Mouse (Mus musculus): ENCODE measurements around the gene Map3k1. TPM values are rescaled to one million over a fixed set of nuclear protein-coding genes. Genes with fewer than 3 reads are reported as not detected.

Gene Map3k1
- polyA plus RNA-seq, 1 experiment from 2014 or later, result 34.3 TPM

- no peaks in the 10 kb centered on the region; the same call in 1 of the 2 replicates for H3K79me2 ChIP-seq (ENCODE audit: inconsistent target)
- peaks cover 99% of the 10 kb centered on the region for H3K36me3 ChIP-seq (ENCODE audit: inconsistent target)
- H3K4me3 ChIP-seq (ENCODE audit: inconsistent target), result no peak overlapping the region
- 93% methylated on average over 15 of the region's 15 CpGs for WGBS (ENCODE audit: missing documents)
- H3K27ac ChIP-seq, result no peak overlapping the region
Observed at GRCm38 (mm10) chr13:111755937-111756336, 52.9 kb downstream of the Map3k1 start.

DNA sequence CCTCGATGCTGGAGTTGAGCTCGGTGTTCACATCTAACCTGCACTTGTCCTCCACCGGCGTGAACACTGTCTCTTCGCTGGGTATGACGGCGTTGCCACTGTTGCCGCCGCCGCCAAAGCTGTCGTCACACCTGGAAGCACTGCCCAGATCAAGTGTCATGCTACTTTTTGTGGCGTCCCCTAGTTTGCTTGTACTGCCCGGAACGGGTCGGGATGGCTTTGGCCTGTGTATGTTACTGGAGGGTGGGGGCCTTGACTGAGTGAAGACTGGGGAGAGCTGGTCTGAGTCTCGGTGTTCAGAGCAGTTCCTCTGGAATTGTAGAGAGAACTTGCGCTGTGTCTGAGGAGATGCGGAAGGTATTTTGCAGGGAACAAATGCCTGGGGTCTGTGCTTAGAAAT, 53.4 kb downstream of the Map3k1 start:
- H3K79me2 ChIP-seq (ENCODE audit: inconsistent target), result no peaks in the 10 kb centered on the region
- 96% methylated on average over 18 of the region's 18 CpGs for WGBS (ENCODE audit: missing documents)
- H3K36me3 ChIP-seq (ENCODE audit: inconsistent target), result peaks cover 99% of the 10 kb centered on the region
- no peak overlapping the region for H3K4me3 ChIP-seq (ENCODE audit: inconsistent target)
- H3K27ac ChIP-seq, result no peak overlapping the region

- peaks cover 99% of the 10 kb centered on the region for H3K36me3 ChIP-seq (ENCODE audit: inconsistent target)
Observed at GRCm38 (mm10) chr13:111753321-111753720, 55.5 kb downstream of the Map3k1 start.

GRCm38 (mm10) chr13:111748301-111749062, 60.3 kb downstream of the Map3k1 start:
- WGBS (ENCODE audit: missing documents), result 91% methylated on average over 27 of the region's 28 CpGs

More at GRCm38 (mm10) chr13:111753321-111753720, 55.5 kb downstream of the Map3k1 start:
- no peak overlapping the region for H3K27ac ChIP-seq
- no peak overlapping the region for H3K4me3 ChIP-seq (ENCODE audit: inconsistent target)
- WGBS (ENCODE audit: missing documents), result 95% methylated on average over 6 of the region's 6 CpGs
- no peaks in the 10 kb centered on the region for H3K79me2 ChIP-seq (ENCODE audit: inconsistent target)

DNA sequence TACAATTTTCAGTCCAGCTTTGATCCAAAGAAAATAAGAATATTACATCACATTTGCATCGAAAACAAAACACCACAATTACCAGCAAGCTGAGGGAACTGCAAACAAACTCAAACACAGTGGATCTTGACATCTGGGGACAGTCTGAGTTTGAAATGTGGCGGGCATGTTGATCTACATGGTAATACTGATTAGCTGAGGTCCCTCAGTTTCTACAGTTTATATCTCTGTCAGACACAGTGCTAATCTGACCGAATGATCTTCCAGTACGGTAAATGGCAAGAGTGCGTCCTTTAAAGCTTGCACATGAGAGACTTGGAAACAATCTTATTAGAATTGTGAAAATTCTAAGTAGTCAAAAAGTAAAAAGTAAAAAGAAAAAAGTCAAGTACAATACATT, 62.0 kb downstream of the Map3k1 start:
- Histone ChIP-seq H3K36me3 (ENCODE audit: inconsistent target) (peaks cover 47% of the 10 kb centered on the region), H3K27ac (no peak overlapping the region), H3K4me3 (ENCODE audit: inconsistent target) (no peak overlapping the region), H3K79me2 (ENCODE audit: inconsistent target) (no peaks in the 10 kb centered on the region)
- 95% methylated on average over 5 of the region's 5 CpGs for WGBS (ENCODE audit: missing documents)

More at GRCm38 (mm10) chr13:111748301-111749062, 60.3 kb downstream of the Map3k1 start:
- Histone ChIP-seq H3K4me3 (ENCODE audit: inconsistent target) (no peak overlapping the region), H3K27ac (no peak overlapping the region), H3K36me3 (ENCODE audit: inconsistent target) (peaks cover 62% of the 10 kb centered on the region), H3K79me2 (ENCODE audit: inconsistent target) (no peaks in the 10 kb centered on the region)

GRCm38 (mm10) chr13:111745216-111745615, 63.6 kb downstream of the Map3k1 start:
- WGBS (ENCODE audit: missing documents), result 74% methylated on average over 7 of the region's 7 CpGs
- no peak overlapping the region for H3K27ac ChIP-seq

GRCm38 (mm10) chr13:111744233-111745000, 64.4 kb downstream of the Map3k1 start:
- Histone ChIP-seq H3K27ac (no peak overlapping the region), H3K79me2 (ENCODE audit: inconsistent target) (no peaks in the 10 kb centered on the region), H3K4me3 (ENCODE audit: inconsistent target) (no peak overlapping the region), H3K36me3 (ENCODE audit: inconsistent target) (peaks cover 23% of the 10 kb centered on the region)
- 93% methylated on average over 6 of the region's 6 CpGs for WGBS (ENCODE audit: missing documents)

More at GRCm38 (mm10) chr13:111745216-111745615, 63.6 kb downstream of the Map3k1 start:
- Histone ChIP-seq H3K79me2 (ENCODE audit: inconsistent target) (no peaks in the 10 kb centered on the region), H3K36me3 (ENCODE audit: inconsistent target) (peaks cover 31% of the 10 kb centered on the region), H3K4me3 (ENCODE audit: inconsistent target) (no peak overlapping the region)

DNA sequence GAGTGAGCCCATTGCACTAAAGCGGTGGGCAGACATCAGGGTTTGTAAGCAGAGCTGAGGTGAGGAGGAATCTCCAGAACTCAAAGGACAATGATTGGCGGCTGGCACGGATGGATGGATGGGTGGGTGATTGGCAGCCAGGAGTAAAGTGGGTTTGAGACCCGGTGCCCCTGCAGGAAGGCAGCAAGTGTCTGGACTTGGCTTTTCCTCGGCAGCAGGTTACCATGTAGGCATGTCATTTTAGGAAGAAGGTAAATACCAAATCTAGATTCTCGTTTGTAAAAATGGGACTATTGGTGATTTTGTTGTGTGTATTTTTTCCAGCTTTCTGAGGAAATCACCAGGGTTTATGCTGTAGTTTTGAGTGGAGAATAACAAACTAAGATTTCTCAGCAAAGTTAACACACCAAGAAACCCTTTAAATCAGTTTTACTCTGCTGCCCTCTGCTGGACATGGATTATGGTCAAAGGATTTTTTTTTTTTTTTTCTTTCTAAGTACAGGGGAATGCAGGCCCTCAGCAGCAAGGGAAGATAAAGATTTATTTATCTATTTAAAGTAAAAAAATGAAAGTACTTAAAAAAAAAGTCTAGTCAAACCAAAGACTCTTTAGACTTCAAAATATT, 66.7 kb downstream of the Map3k1 start:
- H3K79me2 ChIP-seq (ENCODE audit: inconsistent target), result no peaks in the 10 kb centered on the region
- H3K4me3 ChIP-seq (ENCODE audit: inconsistent target), result no peak overlapping the region
- H3K27ac ChIP-seq, result no peak overlapping the region
- WGBS (ENCODE audit: missing documents), result 56% methylated on average over 6 of the region's 6 CpGs
- 0 out of 2 replicates have a peak, but pooled peaks cover 2% of the 10 kb centered on the region for H3K36me3 ChIP-seq (ENCODE audit: inconsistent target)

- Histone ChIP-seq H3K79me2 (ENCODE audit: inconsistent target) (no peaks in the 10 kb centered on the region), H3K27ac (no peak overlapping the region), H3K36me3 (ENCODE audit: inconsistent target) (no peaks in the 10 kb centered on the region), H3K4me3 (ENCODE audit: inconsistent target) (no peak overlapping the region)
- 34% methylated on average over 7 of the region's 7 CpGs for WGBS (ENCODE audit: missing documents)
Observed at GRCm38 (mm10) chr13:111741204-111741990, 67.4 kb downstream of the Map3k1 start.

DNA sequence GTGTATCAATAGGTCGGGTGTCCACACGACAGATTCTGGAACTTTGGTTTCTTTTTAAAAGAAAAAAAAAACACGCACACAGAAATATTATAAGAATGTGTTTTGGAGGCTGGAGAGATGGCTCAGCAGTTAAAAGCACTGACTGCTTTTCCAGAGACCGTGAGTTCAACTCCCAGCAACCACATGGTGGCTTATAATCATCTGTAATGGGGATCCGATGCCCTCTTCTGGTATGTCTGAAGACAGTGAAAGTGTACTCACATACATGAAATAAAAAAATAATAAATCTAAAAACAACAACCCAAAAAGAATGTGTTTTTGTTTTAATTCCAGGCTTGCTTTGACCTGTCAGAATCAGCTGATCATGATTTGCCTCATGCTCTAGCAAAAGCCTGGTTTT, 81.9 kb downstream of the Map3k1 start:
- no peaks in the 10 kb centered on the region for H3K36me3 ChIP-seq (ENCODE audit: inconsistent target)
- H3K79me2 ChIP-seq (ENCODE audit: inconsistent target), result no peaks in the 10 kb centered on the region
- H3K4me3 ChIP-seq (ENCODE audit: inconsistent target), result no peak overlapping the region
- WGBS (ENCODE audit: missing documents), result 94% methylated on average over 4 of the region's 5 CpGs
- H3K27ac ChIP-seq, result no peak overlapping the region

DNA sequence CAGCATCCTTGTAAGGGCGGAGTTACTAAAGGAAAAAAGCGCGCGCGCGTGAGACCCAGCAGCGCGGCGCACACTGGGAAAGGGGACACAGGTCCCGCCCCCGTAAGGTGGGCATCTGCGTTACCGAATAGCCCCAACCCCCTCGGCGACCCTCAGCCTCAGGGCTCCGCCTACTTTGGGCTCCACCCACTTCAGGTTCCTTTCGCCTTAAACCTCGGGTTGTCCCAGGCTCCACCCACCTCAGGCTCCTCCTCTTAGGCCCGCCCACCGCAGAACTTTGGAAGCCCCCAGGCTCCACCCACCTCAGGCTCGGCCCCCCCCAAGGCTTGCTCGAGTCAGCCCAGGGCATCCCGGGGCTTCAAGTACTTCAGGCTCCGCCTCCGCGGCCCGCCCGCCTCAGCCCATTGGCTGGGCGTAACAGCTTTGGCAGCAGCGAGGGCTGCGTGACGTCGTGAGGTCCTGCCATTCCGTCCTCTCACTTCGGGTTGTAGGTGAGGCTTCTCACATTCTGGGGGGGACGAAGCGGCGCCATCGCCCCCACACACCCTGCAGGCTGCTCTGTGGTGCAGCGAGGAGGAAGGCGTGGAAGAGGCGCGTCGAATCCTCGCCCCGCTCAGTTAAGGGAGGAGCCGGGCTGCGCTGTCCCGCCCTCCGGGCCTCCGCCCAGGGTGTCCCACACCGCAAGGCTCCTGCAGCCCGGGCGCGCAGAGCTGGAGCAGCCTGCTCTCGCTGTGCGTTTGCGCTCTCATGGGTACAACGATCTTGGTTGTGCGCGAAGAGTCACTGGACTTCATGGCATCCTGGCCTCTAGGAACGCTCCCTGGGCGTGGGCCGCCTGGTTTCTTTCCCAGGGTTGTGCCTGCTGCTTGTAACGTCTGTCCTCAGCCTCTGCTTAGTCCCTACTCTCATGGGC, 83.4 kb downstream of the Map3k1 start:
- H3K4me3 ChIP-seq (ENCODE audit: inconsistent target), result peak overlapping the region; percentile 58
- under 1% methylated on average over 62 of the region's 65 CpGs for WGBS (ENCODE audit: missing documents)
- no peaks in the 10 kb centered on the region for H3K79me2 ChIP-seq (ENCODE audit: inconsistent target)
- H3K27ac ChIP-seq, result peak overlapping the region; percentile 25; the same call in 1 of the 2 replicates
- H3K36me3 ChIP-seq (ENCODE audit: inconsistent target), result no peaks in the 10 kb centered on the region

DNA sequence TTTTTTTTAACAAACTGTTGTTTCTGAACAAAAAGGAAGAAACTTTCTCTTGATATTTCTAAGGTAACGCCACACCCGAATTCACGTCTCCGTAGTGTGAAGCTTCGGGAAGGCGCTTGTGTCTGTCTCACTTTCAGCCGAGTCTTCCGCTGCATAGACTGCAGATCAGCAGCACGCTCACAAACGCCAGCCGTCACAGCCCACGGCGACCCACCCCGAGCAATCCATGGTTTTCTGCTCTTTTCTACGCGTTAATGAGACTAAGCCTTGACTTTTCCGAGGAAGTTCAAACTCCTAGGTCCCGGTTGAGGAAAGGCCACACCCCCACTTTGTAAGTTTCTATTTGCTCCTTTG, 84.0 kb downstream of the Map3k1 start:
- peak overlapping the region; percentile 25; the same call in 1 of the 2 replicates for H3K27ac ChIP-seq
- no peaks in the 10 kb centered on the region for H3K79me2 ChIP-seq (ENCODE audit: inconsistent target)
- 0% methylated on average over 18 of the region's 18 CpGs for WGBS (ENCODE audit: missing documents)
- no peaks in the 10 kb centered on the region for H3K36me3 ChIP-seq (ENCODE audit: inconsistent target)
- peak overlapping the region; percentile 58 for H3K4me3 ChIP-seq (ENCODE audit: inconsistent target)

DNA sequence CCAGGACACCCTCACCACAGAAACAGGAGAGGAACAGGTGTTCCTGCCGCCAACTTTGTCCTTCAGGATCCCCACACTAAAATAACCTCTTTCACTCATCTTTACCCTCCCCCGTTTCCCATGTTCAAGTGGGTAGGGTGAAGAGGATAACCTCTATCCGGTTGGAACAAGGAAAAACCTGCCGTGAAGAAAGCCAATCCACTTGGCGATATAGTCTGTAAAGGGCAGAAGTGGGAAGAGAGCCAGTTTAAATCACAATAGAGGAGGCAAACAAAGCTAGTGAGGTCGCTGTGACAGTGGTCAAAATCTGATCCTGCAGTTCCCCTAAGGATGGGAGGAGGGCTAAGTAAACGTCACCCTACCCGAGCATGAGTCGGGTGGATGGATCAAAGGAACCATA, 89.1 kb downstream of the Map3k1 start:
- no peak overlapping the region for H3K4me3 ChIP-seq (ENCODE audit: inconsistent target)
- 86% methylated on average over 9 of the region's 9 CpGs for whole genome bisulfite sequencing (ENCODE audit: missing documents)
- H3K36me3 ChIP-seq (ENCODE audit: inconsistent target), result peaks cover 24% of the 10 kb centered on the region; the same call in 1 of the 2 replicates
- no peak overlapping the region for H3K27ac ChIP-seq
- no peaks in the 10 kb centered on the region for H3K79me2 ChIP-seq (ENCODE audit: inconsistent target)

Data from macrophage (primary cell).